ENCODE assay signal across 8 mouse cellular contexts in the genomic region with DNA sequence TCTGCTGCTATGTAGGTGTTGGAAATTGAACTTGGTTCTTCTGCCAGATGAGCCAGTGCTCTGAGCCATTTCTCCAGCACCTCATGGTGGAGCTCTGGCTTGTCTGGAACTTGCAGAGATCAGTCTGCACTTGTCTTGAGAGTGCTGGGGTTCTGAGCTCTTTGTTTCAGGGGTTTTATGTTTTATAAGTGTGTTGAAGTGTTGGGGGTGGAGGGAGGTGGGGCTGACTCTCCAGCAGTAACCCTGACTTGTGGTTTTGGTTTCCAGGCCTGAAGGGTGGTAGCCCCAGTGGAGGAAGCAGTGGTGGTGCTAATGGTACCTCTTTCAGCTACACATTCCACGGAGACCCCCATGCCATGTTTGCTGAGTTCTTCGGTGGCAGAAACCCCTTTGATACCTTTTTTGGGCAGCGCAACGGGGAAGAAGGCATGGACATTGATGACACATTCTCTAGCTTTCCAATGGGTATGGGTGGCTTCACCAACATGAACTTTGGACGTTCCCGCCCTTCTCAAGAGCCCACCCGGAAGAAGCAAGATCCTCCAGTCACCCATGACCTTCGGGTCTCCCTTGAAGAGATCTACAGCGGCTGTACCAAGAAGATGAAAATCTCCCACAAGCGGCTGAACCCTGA. TPM values are rescaled to one million over a fixed set of nuclear protein-coding genes. Genes with fewer than 3 reads are reported as not detected.
DNase-seq lines count a peak whose midpoint lies in the region; ATAC-seq and TF ChIP-seq lines count a peak whose summit lies in the region.

No protein-coding gene starts in this region.

- peak overlapping the region; percentile 96 for H3K4me2 ChIP-seq in heart, embryonic 14.5 days (ENCODE audit: low read length)
- H3K4me2 ChIP-seq in heart, postnatal 0 days (ENCODE audit: low read depth, low read length): peak overlapping the region; percentile 85

- peaks cover 46% of the 10 kb centered on the region for H3K36me3 ChIP-seq in heart, embryonic 14.5 days (ENCODE audit: control insufficient read depth, insufficient read depth, low read length)
- H3K36me3 ChIP-seq in ES-E14 (ENCODE audit: control insufficient read depth, insufficient read depth, low read length, poor library complexity, severe bottlenecking): peaks cover 34% of the 10 kb centered on the region
- H3K36me3 ChIP-seq in heart, postnatal 0 days (replicated peaks; ENCODE audit: control insufficient read depth, insufficient read depth, low read length): peaks cover 44% of the 10 kb centered on the region
- H3K36me3 ChIP-seq in midbrain, embryonic 10.5 days: peaks cover 51% of the 10 kb centered on the region

- H3K9me3 ChIP-seq in heart, embryonic 14.5 days (ENCODE audit: control insufficient read depth, low read length): no peaks in the 10 kb centered on the region
- no peaks in the 10 kb centered on the region for H3K9me3 ChIP-seq in ES-E14 (ENCODE audit: control insufficient read depth, insufficient read depth, low read depth, low read length)
- H3K9me3 ChIP-seq in heart, postnatal 0 days (replicated peaks; ENCODE audit: control insufficient read depth, low read length): no peaks in the 10 kb centered on the region
- H3K9me3 ChIP-seq in midbrain, embryonic 10.5 days (replicated peaks): no peaks in the 10 kb centered on the region

- peak overlapping the region; percentile 84 for H3K9ac ChIP-seq in heart, embryonic 14.5 days (ENCODE audit: low read length)
- H3K9ac ChIP-seq in ES-E14 (ENCODE audit: insufficient read depth, low read depth, low read length, poor library complexity, severe bottlenecking): peak overlapping the region; percentile 90; the same call in 1 of the 2 replicates
- peak overlapping the region; percentile 94; the same call in 1 of the 2 replicates for H3K9ac ChIP-seq in heart, postnatal 0 days (replicated peaks; ENCODE audit: low read depth, low read length)

- no peak for DNase-seq in heart, postnatal 14 days
- no peak for DNase-seq in ES-E14 (ENCODE audit: low read depth, low spot score)
- DNase-seq in heart, postnatal 0 days (ENCODE audit: low spot score): no peak
- no peak for DNase-seq in midbrain, embryonic 10.5 days (ENCODE audit: low spot score)
- DNase-seq in left cerebral cortex, adult 18-20 months (ENCODE audit: low spot score in 2 of 2): no peak
- no peak for DNase-seq in gastrocnemius, adult 18-20 months (ENCODE audit: low spot score)
- no peak for DNase-seq in embryo, embryonic 9.5 days (ENCODE audit: extremely low spot score)

- in situ Hi-C loops in ES-E14 (cut with MboI; ENCODE audit: low sequenced_read_pairs in 2 of 2, unreplicated experiment in 2 of 2): no loop called here

- H3K27me3 ChIP-seq in heart, embryonic 14.5 days (ENCODE audit: control insufficient read depth, insufficient read depth, low read length): no peaks in the 10 kb centered on the region
- no peaks in the 10 kb centered on the region for H3K27me3 ChIP-seq in heart, postnatal 0 days (ENCODE audit: control insufficient read depth, insufficient read depth, low read length)
- no peaks in the 10 kb centered on the region for H3K27me3 ChIP-seq in midbrain, embryonic 10.5 days (ENCODE audit: low read depth, poor library complexity, severe bottlenecking)

- TF ChIP-seq CTCF in heart, postnatal 0 days (IDR thresholded peaks at IDR 0.05; ENCODE audit: low read depth): no peak

- peak overlapping the region; percentile 67 to 78 for H3K4me3 ChIP-seq in heart, embryonic 14.5 days (ENCODE audit: control insufficient read depth in 1 of 2, insufficient read depth in 1 of 2, low read depth in 1 of 2, low read length in 2 of 2)
- H3K4me3 ChIP-seq in ES-E14 (ENCODE audit: insufficient read depth in 1 of 2, low read depth in 1 of 2, low read length in 2 of 2, poor library complexity in 1 of 2, severe bottlenecking in 1 of 2): peak overlapping the region; percentile 90 to 99
- peak overlapping the region; percentile 93 for H3K4me3 ChIP-seq in heart, postnatal 0 days (ENCODE audit: low read depth, low read length)
- H3K4me3 ChIP-seq in midbrain, embryonic 10.5 days: peak overlapping the region; percentile 81

- no peak overlapping the region for H3K27ac ChIP-seq in heart, embryonic 14.5 days (replicated peaks in 1 of 2; ENCODE audit: control insufficient read depth in 1 of 2, insufficient read depth in 1 of 2, low read depth in 2 of 2, low read length in 2 of 2)
- H3K27ac ChIP-seq in ES-E14 (ENCODE audit: insufficient read depth, low read depth, low read length, poor library complexity, severe bottlenecking): no peak overlapping the region
- no peak overlapping the region for H3K27ac ChIP-seq in heart, postnatal 0 days (ENCODE audit: low read depth)
- H3K27ac ChIP-seq in midbrain, embryonic 10.5 days (replicated peaks): no peak overlapping the region

- peaks cover 7 to 19% of the 10 kb centered on the region in 2 experiments for H3K4me1 ChIP-seq in heart, embryonic 14.5 days (ENCODE audit: control insufficient read depth in 2 of 2, insufficient read depth in 2 of 2, low read length in 2 of 2)
- peaks cover 5 to 24% of the 10 kb centered on the region in 2 experiments for H3K4me1 ChIP-seq in ES-E14 (ENCODE audit: control insufficient read depth in 2 of 2, insufficient read depth in 2 of 2, low read length in 2 of 2, poor library complexity in 1 of 2)
- H3K4me1 ChIP-seq in heart, postnatal 0 days (ENCODE audit: control insufficient read depth, insufficient read depth): peaks cover 15% of the 10 kb centered on the region; the same call in 1 of the 2 replicates
- peaks cover 20% of the 10 kb centered on the region for H3K4me1 ChIP-seq in midbrain, embryonic 10.5 days

- 89% methylated on average over 10 of the region's 10 CpGs for WGBS in heart, embryonic 14.5 days
- WGBS in heart, postnatal 0 days: 84% methylated on average over 10 of the region's 10 CpGs
- 96% methylated on average over 10 of the region's 10 CpGs for WGBS in midbrain, embryonic 10.5 days

- no peak for ATAC-seq in heart, embryonic 14.5 days (ENCODE audit: insufficient number of reproducible peaks, insufficient read depth, low FRiP score, low read depth)
- no peak for ATAC-seq in heart, postnatal 0 days (ENCODE audit: insufficient read depth, low read depth)

- intact Hi-C loops in heart, postnatal 14 days (cut with DNase I): loop anchor here (2.0 to 5.0 kb wide), 2 partner anchors 41 to 42 kb away; partner anchors contain the start of gene Ndufb7

- TF ChIP-seq EP300 in heart, postnatal 0 days (IDR thresholded peaks at IDR 0.05; ENCODE audit: low read depth): no peak

TF ChIP-seq in ES-E14, 5 proteins besides CTCF, POLR2A, EP300 and RAD21 (continues in another document):
- no peak for TF ChIP-seq MAFK (IDR thresholded peaks at IDR 0.05; ENCODE audit: insufficient read depth, low read depth, low read length)

RNA-seq across cellular contexts. Expression of gene Dnajb1, which starts 1.7 kb away (rescaled TPM):
- polyA plus RNA-seq in heart, embryonic 14.5 days (2014; fragmentation: Nextera tagmentation; extraction: Ambion mirVana): 37.0 and 38.2 TPM in 2 replicates
- total RNA-seq in heart, postnatal 14 days (2021): 10 to 100 TPM; 13.9 to 18.2 TPM
- total RNA-seq in ES-E14 (2012; rRNA removed): 22.9 and 30.1 TPM in 2 replicates
- 17.6 and 21.3 TPM in 2 replicates for total RNA-seq in heart, postnatal 0 days (2014; rRNA removed; ENCODE audit: low replicate concordance)
- polyA plus RNA-seq in heart, postnatal 0 days (2015; fragmentation: Nextera tagmentation; extraction: Ambion mirVana): 23.3 and 26.7 TPM in 2 replicates
- 73.3 and 85.7 TPM in 2 replicates for polyA plus RNA-seq in midbrain, embryonic 10.5 days (2016; fragmentation: Nextera tagmentation; extraction: Ambion mirVana)
- total RNA-seq in left cerebral cortex, adult 18-20 months (2021): 10 to 100 TPM; 61.3 to 66.7 TPM
- total RNA-seq in gastrocnemius, adult 18-20 months (2021): 10 to 100 TPM in 1 of 2 experiments, 1 to 10 TPM in 1; 5.9 to 16.7 TPM

RNA-seq across cellular contexts. Expression of gene Tecr, which starts 1.9 kb away (rescaled TPM):
- polyA plus RNA-seq in heart, embryonic 14.5 days (2014; fragmentation: Nextera tagmentation; extraction: Ambion mirVana): 461 and 507 TPM in 2 replicates
- 100 to 1,000 TPM; 184 to 210 TPM for total RNA-seq in heart, postnatal 14 days (2021)
- total RNA-seq in ES-E14 (2012; rRNA removed): 246 and 386 TPM in 2 replicates
- total RNA-seq in heart, postnatal 0 days (2014; rRNA removed; ENCODE audit: low replicate concordance): 253 and 327 TPM in 2 replicates
- 380 and 391 TPM in 2 replicates for polyA plus RNA-seq in heart, postnatal 0 days (2015; fragmentation: Nextera tagmentation; extraction: Ambion mirVana)
- 740 and 757 TPM in 2 replicates for polyA plus RNA-seq in midbrain, embryonic 10.5 days (2016; fragmentation: Nextera tagmentation; extraction: Ambion mirVana)
- 100 to 1,000 TPM; 600 to 661 TPM for total RNA-seq in left cerebral cortex, adult 18-20 months (2021)
- total RNA-seq in gastrocnemius, adult 18-20 months (2021): 100 to 1,000 TPM; 512 to 541 TPM

RNA-seq across cellular contexts. Expression of gene Gipc1, which starts 42.8 kb away (rescaled TPM):
- 133 and 139 TPM in 2 replicates for polyA plus RNA-seq in heart, embryonic 14.5 days (2014; fragmentation: Nextera tagmentation; extraction: Ambion mirVana)
- 10 to 100 TPM; 34.1 to 34.6 TPM for total RNA-seq in heart, postnatal 14 days (2021)
- 73.2 and 73.7 TPM in 2 replicates for total RNA-seq in ES-E14 (2012; rRNA removed)
- 82.2 and 82.6 TPM in 2 replicates for total RNA-seq in heart, postnatal 0 days (2014; rRNA removed; ENCODE audit: low replicate concordance)
- polyA plus RNA-seq in heart, postnatal 0 days (2015; fragmentation: Nextera tagmentation; extraction: Ambion mirVana): 101 and 102 TPM in 2 replicates
- polyA plus RNA-seq in midbrain, embryonic 10.5 days (2016; fragmentation: Nextera tagmentation; extraction: Ambion mirVana): 233 and 242 TPM in 2 replicates
- total RNA-seq in left cerebral cortex, adult 18-20 months (2021): 10 to 100 TPM; 86.0 to 86.7 TPM
- 10 to 100 TPM; 16.6 to 16.9 TPM for total RNA-seq in gastrocnemius, adult 18-20 months (2021)

RNA-seq across cellular contexts. Expression of gene Ndufb7, which starts 43.2 kb away (rescaled TPM):
- polyA plus RNA-seq in heart, embryonic 14.5 days (2014; fragmentation: Nextera tagmentation; extraction: Ambion mirVana): 717 and 718 TPM in 2 replicates
- 100 to 1,000 TPM; 675 to 683 TPM for total RNA-seq in heart, postnatal 14 days (2021)
- total RNA-seq in ES-E14 (2012; rRNA removed): 236 and 275 TPM in 2 replicates
- 431 and 682 TPM in 2 replicates for total RNA-seq in heart, postnatal 0 days (2014; rRNA removed; ENCODE audit: low replicate concordance)
- 1,145 and 1,161 TPM in 2 replicates for polyA plus RNA-seq in heart, postnatal 0 days (2015; fragmentation: Nextera tagmentation; extraction: Ambion mirVana)
- 354 and 369 TPM in 2 replicates for polyA plus RNA-seq in midbrain, embryonic 10.5 days (2016; fragmentation: Nextera tagmentation; extraction: Ambion mirVana)
- 100 to 1,000 TPM; 136 to 155 TPM for total RNA-seq in left cerebral cortex, adult 18-20 months (2021)
- 100 to 1,000 TPM; 308 to 352 TPM for total RNA-seq in gastrocnemius, adult 18-20 months (2021)

RNA-seq across cellular contexts. Expression of gene Ptger1, which starts 56.8 kb away (rescaled TPM):
- polyA plus RNA-seq in heart, embryonic 14.5 days (2014; fragmentation: Nextera tagmentation; extraction: Ambion mirVana): 0.42 and 0.58 TPM in 2 replicates
- under 1 TPM; 0.44 to 0.53 TPM for total RNA-seq in heart, postnatal 14 days (2021)
- 1.7 and 2.4 TPM in 2 replicates for total RNA-seq in ES-E14 (2012; rRNA removed)
- 0.15 TPM in 1 of 2 replicates, not detected in the other for total RNA-seq in heart, postnatal 0 days (2014; rRNA removed; ENCODE audit: low replicate concordance)
- 0.20 and 0.32 TPM in 2 replicates for polyA plus RNA-seq in heart, postnatal 0 days (2015; fragmentation: Nextera tagmentation; extraction: Ambion mirVana)
- 0.29 and 0.38 TPM in 2 replicates for polyA plus RNA-seq in midbrain, embryonic 10.5 days (2016; fragmentation: Nextera tagmentation; extraction: Ambion mirVana)
- 1 to 10 TPM; 1.2 to 1.6 TPM for total RNA-seq in left cerebral cortex, adult 18-20 months (2021)
- under 1 TPM in 1 of 2 experiments, not detected in 1; 0.09 TPM for total RNA-seq in gastrocnemius, adult 18-20 months (2021)
